Mouse (Mus musculus): ENCODE data around the gene Gm44503. TPM values are rescaled to one million over a fixed set of nuclear protein-coding genes. Genes with fewer than 3 reads are reported as not detected.

The Gm44503 gene
- total RNA-seq, 2 experiments from 2014 or later: not detected

DNA sequence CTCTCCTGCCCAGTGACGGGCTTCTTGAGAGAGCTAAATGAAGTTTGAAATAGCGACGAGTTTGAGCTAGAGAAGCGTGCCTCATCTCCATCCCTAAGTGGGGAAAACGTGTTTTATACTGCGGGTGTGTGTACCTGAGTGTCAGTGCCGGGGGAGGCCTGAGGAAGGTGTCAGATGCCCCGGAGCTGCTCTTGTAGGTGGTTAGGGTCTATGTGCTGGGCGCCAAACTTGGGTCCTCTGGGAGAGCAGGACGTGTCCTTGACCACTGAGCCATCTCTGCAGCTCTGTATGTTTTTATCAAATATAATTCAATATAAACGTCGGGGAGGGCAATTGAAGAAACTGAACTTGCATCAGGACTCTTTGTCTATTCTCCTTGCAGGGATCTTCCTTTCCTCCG, 14.4 kb upstream of the Gm44503 start:
- DNase-seq (ENCODE audit: extremely low spot score in 1 of 2, low spot score in 2 of 2): no peak
- H3K27ac ChIP-seq: no peak overlapping the region
- TF ChIP-seq CTCF (IDR thresholded peaks at IDR 0.05): no peak
- intact Hi-C loops (cut with DNase I): no loop called here
- no peak overlapping the region for H3K4me3 ChIP-seq

DNA sequence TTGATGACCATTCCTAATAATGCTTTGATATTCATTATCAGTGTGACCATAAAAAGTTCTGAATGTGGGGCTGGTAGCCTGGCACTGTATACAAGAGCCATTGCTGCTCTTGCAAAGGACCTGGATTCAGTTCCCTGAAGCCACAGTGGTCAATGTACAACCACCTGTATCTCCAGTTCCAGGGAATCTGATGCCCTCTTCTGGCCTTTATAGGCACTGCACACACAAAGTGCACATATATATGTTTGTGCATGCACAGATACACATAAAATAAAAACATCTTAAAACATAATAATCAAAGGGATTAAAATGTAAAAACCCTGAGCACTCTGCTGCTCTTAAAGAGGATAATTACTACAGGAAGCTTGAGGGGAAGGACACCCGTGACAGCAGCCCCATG, 11.6 kb upstream of the Gm44503 start:
- intact Hi-C loops (cut with DNase I): no loop called here
- H3K4me3 ChIP-seq: no peak overlapping the region
- no peak; the same call in 1 of the 2 replicates for TF ChIP-seq CTCF (IDR thresholded peaks at IDR 0.05)
- DNase-seq (ENCODE audit: extremely low spot score in 1 of 2, low spot score in 2 of 2): no peak
- no peak overlapping the region for H3K27ac ChIP-seq

DNA sequence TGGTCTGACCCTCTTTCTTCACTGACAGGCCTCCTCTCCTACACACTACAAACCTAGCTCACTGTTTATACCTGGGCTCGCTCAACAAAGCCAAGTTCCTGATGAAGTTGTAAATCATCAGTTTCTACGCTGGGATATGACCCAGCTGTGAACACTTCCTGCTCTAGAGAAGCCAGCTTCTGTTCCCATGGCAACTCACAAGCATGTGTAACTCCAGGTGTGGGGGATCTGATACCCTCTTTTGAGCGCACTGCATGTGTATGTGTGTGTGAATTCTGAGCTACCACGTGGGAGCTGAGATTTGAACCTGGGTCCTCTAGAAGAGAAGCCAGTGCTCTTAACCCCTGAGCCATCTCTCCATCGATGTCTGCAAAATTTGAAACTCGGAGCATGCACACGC, 9.1 kb upstream of the Gm44503 start:
- Histone ChIP-seq H3K27ac (no peak overlapping the region), H3K4me3 (no peak overlapping the region)
- intact Hi-C loops (cut with DNase I): no loop called here
- no peak for TF ChIP-seq CTCF (IDR thresholded peaks at IDR 0.05)
- no peak for DNase-seq (ENCODE audit: extremely low spot score in 1 of 2, low spot score in 2 of 2)

DNA sequence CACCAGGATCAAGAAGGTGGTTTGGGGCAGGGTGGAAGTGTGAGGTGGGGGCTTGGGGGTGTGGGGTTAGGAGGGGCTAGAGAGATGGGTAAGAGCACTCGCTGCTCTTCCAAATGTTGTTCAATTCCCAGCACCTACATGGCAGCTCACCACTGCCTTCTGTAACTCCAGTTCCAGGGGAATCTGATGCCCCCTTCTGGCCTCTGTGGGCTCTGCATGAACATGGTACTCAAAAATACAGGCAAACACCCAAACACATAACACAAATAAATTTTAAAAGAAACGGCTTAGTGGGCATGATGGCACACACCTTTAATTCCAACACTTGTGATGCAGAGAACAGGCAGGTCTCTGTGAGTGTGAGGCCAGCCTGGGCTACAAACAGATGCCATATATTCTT, 3.9 kb upstream of the Gm44503 start:
- DNase-seq (ENCODE audit: extremely low spot score in 1 of 2, low spot score in 2 of 2): no peak
- intact Hi-C loops (cut with DNase I): loop anchor here (5.0 to 10.0 kb wide), 2 partner anchors 62 to 190 kb away; no protein-coding TSS in a partner anchor
- Histone ChIP-seq H3K27ac (no peak overlapping the region), H3K4me3 (no peak overlapping the region)
- peak; percentile 41 for TF ChIP-seq CTCF (IDR thresholded peaks at IDR 0.05)

DNA sequence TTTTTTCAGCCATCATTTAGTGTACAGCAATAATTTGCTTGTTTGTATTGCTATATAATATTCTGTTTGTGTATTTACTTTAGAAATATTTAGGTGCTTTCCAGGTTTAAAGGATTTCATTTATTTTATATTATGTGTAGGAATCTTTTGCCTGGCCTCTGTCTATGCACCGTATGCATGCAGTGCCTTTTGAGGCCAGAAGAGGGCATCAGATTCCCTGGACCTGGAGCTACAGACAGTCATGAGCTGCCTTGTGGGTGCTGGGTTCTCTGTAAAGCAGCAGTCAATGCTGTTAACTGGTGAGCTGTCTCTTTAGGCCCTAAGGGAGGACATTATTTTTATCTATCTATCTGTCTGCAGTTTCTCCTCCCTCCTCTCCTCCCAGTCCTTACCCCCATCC, 3.1 kb upstream of the Gm44503 start:
- H3K27ac ChIP-seq: no peak overlapping the region
- H3K4me3 ChIP-seq: no peak overlapping the region
- DNase-seq (ENCODE audit: extremely low spot score in 1 of 2, low spot score in 2 of 2): peak in 1 of 2 experiments; percentile 35
- intact Hi-C loops (cut with DNase I): loop anchor here (10.0 kb wide), 1 partner anchor 191 kb away; no protein-coding TSS in a partner anchor
- TF ChIP-seq CTCF (IDR thresholded peaks at IDR 0.05): peak; percentile 69

DNA sequence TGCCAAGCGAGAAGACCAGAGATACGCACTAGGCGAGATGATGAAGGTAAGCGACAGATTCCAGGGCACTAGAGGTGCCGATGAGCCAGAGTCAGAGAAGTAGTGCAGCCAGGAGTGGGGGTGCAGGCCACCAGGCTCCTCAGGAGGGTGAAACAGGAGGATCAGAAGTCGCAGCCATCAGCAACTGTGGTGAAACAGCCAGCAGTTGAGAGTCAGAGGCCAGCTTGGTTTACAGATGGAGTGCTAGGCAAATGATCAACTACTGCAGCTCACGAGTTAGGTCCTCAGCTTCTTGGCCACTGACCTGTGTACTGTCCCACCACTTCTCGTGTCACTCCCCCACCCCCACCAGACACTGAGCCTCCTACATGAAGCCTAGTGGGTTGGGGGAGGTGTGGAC, 2.7 kb downstream of the Gm44503 start:
- no peak overlapping the region for H3K4me3 ChIP-seq
- H3K27ac ChIP-seq: no peak overlapping the region
- intact Hi-C loops (cut with DNase I): no loop called here
- TF ChIP-seq CTCF (IDR thresholded peaks at IDR 0.05): no peak
- no peak for DNase-seq (ENCODE audit: extremely low spot score in 1 of 2, low spot score in 2 of 2)

DNA sequence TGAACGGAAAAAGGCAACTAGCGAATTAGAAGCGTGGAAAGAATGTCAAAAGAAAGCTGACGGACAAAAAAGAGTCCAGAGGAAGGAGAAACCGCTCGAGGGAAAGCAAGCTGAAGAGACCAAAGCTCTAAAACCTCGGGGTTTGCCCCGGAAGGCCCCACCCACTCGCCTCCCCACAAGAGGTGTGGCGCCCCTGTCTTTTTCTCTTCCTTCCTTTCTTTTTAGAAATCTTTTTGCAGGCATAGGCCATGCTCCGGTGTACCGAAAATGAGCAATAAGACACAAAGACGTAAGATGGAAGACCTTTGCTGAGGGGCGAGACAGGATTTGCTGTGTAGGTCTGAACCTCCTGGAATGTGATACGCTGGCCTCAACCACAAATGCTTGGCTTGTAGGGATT, 3.3 kb downstream of the Gm44503 start:
- intact Hi-C loops (cut with DNase I): no loop called here
- Histone ChIP-seq H3K27ac (no peak overlapping the region), H3K4me3 (no peak overlapping the region)
- TF ChIP-seq CTCF (IDR thresholded peaks at IDR 0.05): no peak
- no peak for DNase-seq (ENCODE audit: extremely low spot score in 1 of 2, low spot score in 2 of 2)

DNA sequence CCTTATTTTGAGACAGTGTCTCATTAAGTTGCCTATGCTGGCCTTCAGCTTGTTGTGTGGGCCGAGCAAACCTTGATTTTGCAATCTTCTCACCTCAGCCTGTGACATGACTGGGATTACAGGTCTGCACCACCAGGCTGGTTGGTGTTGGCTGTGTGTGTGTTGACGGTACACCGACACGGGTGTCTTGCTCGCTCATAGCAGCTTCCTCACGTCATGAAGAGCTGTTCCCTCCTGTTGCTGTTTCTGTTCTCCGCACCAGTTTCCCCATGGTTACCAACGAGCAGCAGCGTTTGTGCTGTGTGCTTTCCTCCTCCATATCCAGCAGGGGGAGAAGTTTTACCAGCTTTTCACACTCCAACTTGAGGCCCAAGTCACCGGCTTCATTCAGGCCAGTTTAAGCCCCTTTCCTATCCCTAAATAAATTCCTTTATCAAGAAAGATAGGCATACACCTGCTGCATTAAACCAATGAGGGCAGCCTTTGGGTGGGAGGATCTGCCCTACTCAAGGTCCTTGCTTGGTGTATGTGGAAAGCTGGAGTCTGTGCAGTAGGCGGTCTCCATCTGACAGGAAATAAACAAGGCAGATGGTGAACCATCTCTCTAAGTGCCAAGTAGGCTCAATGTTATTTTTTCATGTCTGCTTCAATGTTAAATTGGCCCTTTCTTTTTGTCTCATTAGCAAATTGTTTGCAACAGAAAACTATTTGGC, 9.9 kb downstream of the Gm44503 start:
- Histone ChIP-seq H3K4me3 (no peak overlapping the region), H3K27ac (peak overlapping the region; percentile 69)
- intact Hi-C loops (cut with DNase I): loop anchor here (1.0 to 5.0 kb wide), 2 partner anchors 37 to 124 kb away; no protein-coding TSS in a partner anchor
- peak; percentile 53 to 58 for DNase-seq (ENCODE audit: extremely low spot score in 1 of 2, low spot score in 2 of 2)
- TF ChIP-seq CTCF (IDR thresholded peaks at IDR 0.05): peak; percentile 72

DNA sequence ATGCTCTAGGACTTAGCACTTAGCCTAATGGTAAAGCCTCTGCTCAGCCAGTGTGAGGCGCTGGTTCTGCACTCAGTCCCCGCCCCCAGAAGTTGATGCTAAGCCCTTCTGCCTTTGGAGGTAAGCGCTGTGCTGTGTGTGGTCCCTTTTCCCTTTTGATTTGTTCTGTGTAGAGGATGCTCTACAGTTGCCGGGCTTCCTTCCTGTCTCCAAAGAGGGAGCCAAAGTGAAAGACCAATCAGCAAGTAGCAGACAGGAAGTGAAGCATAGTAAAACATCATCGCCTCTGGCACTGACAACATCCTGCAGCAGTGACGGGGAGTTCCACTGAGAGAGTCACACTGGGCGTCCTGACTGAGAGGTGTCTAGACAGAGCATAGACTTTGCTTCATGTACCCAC, 11.2 kb downstream of the Gm44503 start:
- no peak for TF ChIP-seq CTCF (IDR thresholded peaks at IDR 0.05)
- Histone ChIP-seq H3K27ac (no peak overlapping the region), H3K4me3 (no peak overlapping the region)
- intact Hi-C loops (cut with DNase I): loop anchor here (5.0 kb wide), 1 partner anchor 122 kb away; no protein-coding TSS in a partner anchor
- DNase-seq (ENCODE audit: extremely low spot score in 1 of 2, low spot score in 2 of 2): no peak

DNA sequence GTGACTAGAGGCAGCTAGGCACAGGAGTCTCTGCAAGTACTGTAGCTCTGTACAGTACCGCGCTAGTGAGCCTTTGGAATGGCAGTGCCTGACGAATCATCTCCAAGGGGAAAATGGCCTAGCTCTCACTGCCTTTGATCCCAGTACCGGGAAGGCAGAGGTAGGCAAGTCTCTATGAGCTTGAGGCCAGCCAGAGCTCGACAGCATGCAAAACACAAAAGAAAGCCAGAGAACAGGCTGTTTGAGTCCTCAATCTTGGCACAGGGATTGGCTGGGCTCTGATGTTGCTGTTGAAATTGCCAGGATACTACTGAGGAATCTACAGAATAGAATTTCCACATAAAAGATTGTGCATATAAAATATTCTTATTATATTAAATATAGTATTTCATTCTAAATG, 13.8 kb downstream of the Gm44503 start:
- no peak overlapping the region for H3K4me3 ChIP-seq
- TF ChIP-seq CTCF (IDR thresholded peaks at IDR 0.05): no peak
- H3K27ac ChIP-seq: no peak overlapping the region
- intact Hi-C loops (cut with DNase I): no loop called here
- DNase-seq (ENCODE audit: extremely low spot score in 1 of 2, low spot score in 2 of 2): no peak

DNA sequence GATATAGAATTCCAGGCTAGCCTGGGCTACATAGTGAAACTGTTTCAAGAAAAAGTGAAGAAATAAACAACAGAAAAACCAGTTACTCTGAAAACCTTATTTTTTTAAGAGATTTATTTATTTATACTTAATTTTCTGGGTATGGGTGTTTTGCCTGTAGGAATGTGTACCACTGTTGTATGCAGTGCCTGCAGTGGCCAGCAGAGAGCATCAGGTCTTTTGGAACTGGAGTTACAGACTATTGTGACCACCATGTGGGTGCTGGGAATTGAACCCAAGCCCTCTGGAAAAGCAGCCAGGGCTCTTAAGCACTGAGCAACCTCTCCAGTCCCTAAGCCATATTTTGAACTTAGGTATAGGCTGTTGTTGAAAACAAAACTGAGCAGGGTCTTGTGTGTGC, 14.3 kb downstream of the Gm44503 start:
- H3K27ac ChIP-seq: no peak overlapping the region
- TF ChIP-seq CTCF (IDR thresholded peaks at IDR 0.05): peak; percentile 5; the same call in 1 of the 2 replicates
- no peak for DNase-seq (ENCODE audit: extremely low spot score in 1 of 2, low spot score in 2 of 2)
- intact Hi-C loops (cut with DNase I): no loop called here
- no peak overlapping the region for H3K4me3 ChIP-seq

DNA sequence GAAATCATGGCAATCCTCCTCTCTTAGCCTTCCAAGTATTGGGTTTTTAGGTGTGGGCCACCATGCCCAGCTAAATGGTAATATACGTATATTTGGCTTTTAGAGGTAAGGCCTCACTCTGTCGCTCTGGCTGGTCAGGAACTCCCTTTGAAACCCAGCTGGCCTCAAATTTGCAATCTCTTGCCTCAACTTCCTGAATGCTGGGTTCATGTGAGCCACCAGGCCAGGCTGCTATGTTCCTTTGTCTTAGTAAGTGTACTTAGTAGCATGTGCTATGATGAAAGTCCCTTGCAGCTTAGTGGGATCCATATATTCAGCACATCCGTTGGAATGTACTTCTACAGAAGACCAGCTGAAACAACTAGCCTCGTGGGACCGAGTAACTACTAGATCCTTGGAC, 16.1 kb downstream of the Gm44503 start:
- DNase-seq (ENCODE audit: extremely low spot score in 1 of 2, low spot score in 2 of 2): no peak
- TF ChIP-seq CTCF (IDR thresholded peaks at IDR 0.05): no peak
- intact Hi-C loops (cut with DNase I): no loop called here
- Histone ChIP-seq H3K4me3 (no peak overlapping the region), H3K27ac (no peak overlapping the region)

DNA sequence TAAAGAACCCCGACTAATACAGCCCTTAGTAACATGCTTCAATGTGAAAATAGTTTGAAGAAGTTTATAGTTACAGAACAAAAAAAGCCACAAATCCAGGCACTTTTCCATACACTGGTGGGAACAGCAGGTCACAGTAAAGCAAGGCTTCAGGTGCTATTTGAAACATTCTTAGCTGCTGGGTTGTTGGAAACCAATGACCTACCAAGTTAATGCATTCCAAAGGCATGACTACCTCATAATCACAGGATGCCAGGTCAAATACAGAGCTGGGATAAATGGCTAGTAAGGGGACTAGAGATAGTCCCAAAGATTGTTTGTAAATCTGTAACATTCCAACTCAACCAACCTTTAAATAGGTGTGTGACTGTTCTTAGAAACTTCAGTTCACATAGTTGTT, 16.6 kb downstream of the Gm44503 start:
- no peak for DNase-seq (ENCODE audit: extremely low spot score in 1 of 2, low spot score in 2 of 2)
- intact Hi-C loops (cut with DNase I): no loop called here
- H3K4me3 ChIP-seq: no peak overlapping the region
- H3K27ac ChIP-seq: no peak overlapping the region
- TF ChIP-seq CTCF (IDR thresholded peaks at IDR 0.05): no peak

Measured in left cerebral cortex, adult 2 months (tissue).